Mouse (Mus musculus) neural tube, embryonic 10.5 days (tissue): ENCODE measurements around the gene Bphl.
"Not testable (repeated sequence)": the region's sequence is repeated elsewhere in the genome, so short reads cannot be mapped to it uniquely, and the experiment has no call there.

Experiments used
- DNase-seq: peaks from one replicate; pipeline ENCODE4 v3.0.0-alpha.2; 2017; ENCODE audit warnings: low spot score; ENCODE audit errors: extremely low spot score

The Bphl gene

GRCm38 (mm10) chr13:34051692-34052091 lies 14.3 kb downstream of the Bphl start:
- DNase-seq, result no peak

GRCm38 (mm10) chr13:34053673-34054282 lies 16.4 kb downstream of the Bphl start:
- DNase-seq, result no peak

DNA sequence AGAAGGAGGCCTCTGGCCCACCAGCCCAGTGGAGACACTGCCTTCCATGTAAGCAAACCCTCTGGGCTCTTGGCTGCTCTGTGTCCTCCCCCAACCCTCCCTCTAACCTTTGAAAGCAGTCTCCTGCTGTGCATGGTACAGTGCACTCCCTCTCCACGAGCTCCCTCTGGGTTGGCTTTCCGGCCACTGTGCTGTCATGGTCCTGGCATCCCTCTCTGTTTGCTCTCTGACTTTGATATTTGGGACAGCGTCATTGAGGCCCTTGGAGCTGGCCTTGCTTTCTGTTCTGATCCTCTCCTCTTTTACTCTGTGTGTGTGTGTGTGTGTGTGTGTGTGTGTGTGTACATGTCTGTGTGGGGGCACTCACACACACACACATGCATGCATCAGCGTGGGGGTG lies 17.0 kb downstream of the Bphl start:
- no peak for DNase-seq

DNA sequence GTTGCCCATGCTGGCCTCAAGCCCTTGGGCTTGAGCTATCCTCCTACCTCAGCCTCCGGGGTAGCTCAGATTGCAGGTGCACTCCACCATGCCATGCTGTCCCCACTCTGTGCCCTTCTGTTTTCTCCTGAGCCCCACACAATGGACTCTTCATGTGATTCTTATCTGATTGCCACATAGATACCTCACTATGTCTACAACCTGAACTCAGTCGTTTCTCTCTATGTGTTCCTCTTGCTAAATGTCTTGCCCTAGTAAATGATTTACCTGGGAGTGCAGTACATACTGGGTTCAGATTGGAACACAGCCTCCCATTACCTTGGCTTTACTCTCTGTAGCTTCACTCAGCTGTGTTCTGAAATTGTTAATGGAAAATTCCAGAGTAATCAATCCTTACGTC lies 17.6 kb downstream of the Bphl start:
- no peak for DNase-seq

DNA sequence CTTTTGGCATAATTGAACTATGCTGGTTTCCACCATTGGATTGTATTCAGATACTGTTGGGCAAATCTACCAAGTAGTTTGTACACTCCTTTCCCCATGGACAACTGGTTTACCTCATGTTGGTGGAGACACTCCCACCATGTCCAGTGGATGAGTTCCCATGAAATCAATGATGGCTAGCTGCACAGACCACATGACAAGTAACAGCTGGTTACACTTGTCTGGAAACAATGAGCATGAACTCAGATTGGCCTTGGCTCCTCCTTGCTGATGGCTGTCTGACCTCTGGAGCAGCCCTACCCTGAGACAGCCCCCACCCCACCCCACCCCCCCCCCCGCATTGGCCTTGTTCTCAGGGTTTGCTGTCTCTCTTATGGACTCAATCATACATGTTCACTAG lies 19.9 kb downstream of the Bphl start:
- no peak for DNase-seq

DNA sequence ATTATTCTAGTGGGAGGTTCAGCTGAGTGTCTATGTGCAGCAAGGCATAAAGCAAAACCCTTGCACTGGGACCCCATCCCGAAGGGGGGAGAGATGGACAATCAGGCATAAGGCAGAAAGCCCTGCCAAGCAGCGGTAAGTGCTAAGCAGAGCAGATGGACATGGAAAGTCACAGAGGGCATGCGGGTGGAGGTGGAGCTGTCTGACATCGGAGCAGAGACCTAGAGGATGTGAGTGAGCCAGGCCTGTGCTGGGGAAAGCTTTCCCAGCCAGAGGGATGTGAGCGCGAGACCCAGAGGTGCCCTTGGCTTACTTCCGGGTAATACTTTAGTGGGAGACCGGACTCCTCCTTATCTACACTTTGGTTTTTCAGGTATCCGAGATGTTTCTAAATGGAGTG lies 22.7 kb downstream of the Bphl start:
- no peak for DNase-seq

DNA sequence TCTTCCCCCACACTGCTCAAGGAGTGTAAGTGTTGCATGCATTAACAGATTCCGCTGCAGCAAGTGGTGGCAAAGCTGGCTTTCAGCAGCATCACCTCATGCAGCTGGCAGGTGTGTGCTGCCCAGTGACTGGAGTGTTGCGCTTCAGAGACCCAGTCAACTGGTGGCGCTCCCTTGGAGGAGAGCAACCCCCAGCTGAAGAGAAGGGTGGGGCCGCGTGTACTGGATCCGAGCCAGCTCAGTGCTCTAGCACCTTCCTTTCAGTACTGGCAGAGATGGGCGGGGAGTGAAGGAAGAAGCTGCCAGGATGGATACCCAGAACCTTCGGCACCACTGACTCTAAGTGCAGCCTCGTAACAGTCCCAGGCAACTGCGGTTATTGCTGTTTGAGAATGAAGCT lies 25.1 kb downstream of the Bphl start:
- DNase-seq, result no peak

DNA sequence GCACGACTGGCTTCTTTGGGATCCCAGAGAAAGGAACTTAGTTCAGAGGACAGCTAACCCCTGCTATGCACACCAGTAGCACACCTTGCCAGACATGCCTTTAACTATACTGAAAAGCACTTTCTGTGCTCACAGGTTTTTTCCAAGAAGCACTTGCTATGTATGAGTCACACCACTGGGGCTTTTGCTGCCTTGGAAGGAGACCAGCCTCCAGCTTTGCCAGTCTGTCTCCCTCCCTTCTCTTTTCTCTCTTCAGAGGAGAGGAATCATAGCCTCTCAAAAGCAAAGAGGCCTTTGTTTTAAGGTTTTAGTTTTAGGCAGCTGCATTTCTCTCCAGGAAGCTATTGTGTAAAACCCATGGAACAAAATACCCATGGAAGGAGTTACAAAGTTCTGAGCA lies 29.0 kb downstream of the Bphl start:
- DNase-seq, result no peak

DNA sequence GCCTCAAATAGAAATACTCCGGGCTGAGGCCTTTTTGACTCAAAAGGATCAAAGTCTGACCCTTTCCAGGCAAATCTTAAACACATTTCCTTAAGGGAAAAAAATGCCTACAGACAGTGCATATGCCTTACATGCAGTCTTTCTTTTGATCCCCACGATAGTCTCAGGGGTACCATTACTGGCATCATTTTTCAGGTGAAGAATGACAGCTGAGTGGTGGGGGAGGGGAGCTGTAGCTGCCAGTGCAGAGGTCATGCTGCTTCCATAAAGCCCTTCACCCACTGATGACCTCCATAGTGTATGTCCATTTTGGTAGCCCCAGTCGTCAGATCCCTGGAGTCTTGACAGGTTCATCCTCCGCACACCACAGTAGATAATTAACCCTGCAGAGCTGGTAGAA lies 32.9 kb downstream of the Bphl start:
- peak; percentile 49 for DNase-seq

- no peak for DNase-seq
These were observed 34.4 kb downstream of the Bphl start for GRCm38 (mm10) chr13:34071836-34072235.

GRCm38 (mm10) chr13:34072847-34073246 lies 35.5 kb downstream of the Bphl start:
- no peak for DNase-seq

- DNase-seq, result not testable (repeated sequence)
These were observed 37.0 kb downstream of the Bphl start for GRCm38 (mm10) chr13:34074441-34074840.

GRCm38 (mm10) chr13:34075893-34076292 lies 38.5 kb downstream of the Bphl start:
- DNase-seq, result not testable (repeated sequence)

DNA sequence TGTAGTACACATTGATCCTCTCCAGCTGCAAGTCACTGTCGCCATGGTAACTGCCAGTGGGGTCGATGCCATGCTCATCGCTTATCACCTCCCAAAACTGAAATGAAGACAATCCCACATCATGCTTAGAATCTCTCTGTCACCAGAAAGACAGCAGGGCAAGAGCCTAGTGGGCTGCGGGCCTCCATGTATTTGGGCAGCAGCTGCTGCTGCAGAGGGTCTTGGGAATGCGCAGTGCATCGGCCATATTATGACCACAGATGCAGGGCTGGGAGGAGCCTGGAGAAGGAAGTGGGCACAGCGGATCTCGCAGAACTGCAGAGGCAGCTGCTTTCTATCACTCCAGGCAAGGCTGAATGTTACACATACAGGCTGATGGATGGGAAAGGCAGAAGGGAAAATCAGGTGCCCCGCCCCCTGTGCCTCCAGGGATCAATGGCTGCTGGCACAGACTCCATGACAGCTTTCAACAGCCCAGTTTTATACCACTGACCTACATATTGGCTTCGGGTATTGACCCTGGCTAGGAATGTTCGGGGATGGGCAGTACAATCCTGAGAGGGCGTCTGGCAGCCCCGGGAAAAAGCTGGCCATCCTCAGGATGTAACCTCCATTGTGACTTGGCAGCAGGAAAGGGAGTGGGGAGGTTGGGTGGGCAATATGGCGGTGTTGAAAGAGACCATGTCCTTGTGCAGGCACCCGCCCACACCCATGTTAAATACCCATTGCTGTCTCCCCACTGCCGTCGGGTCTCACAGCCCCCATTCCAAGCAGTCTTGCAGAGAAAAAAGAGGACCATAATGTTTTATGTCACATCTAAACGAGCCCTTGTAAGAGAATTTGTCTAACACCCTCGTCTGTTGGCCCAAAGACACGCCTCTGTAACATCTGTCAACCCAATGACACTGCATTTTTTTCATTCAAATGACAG lies 39.4 kb downstream of the Bphl start:
- DNase-seq, result peak; percentile 48

- peak; percentile 90 for DNase-seq
These were observed 40.3 kb downstream of the Bphl start, which contains the start of gene Tubb2a for GRCm38 (mm10) chr13:34077492-34078271. Gene Tubb2a (minus strand): TSS chr13:34078007.

DNA sequence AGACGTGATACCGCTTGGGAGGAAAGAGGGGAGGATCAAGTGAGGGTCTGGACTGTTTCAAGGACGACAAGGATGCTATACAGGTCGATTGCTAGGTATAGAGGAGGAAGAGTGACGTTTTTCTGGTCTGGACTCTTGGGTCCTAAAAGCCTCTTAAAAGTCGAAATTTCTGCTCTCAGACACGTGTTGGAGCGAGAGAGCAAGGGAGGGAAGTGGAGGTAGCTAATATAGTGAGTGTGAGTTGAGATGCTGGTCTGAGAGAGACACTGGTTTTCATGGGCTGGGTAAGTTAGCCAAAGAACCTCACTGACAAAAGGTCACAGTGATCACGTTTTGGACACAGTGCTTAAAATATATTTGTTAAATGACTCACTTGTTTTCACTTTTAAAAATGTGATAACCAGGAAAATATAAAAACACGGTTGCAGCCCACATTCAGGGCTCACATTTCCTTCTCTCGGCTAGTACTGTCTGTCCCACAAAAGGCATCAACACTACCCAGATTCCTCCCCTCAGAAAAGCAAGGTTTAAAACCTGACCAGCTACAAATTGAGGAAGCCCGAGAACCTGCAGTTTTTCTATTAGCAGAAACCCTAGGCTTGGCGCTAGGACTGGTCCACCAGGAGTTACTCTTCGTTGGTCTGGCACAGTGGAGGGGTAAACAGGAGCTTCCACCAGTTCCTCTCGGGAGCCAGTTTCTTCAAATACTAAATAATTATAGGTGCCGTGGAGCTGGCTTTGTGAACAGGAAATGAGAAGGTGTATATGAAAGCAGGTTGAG lies 41.3 kb downstream of the Bphl start:
- no peak for DNase-seq

- no peak for DNase-seq
These were observed 42.4 kb downstream of the Bphl start for GRCm38 (mm10) chr13:34079801-34080200.

DNA sequence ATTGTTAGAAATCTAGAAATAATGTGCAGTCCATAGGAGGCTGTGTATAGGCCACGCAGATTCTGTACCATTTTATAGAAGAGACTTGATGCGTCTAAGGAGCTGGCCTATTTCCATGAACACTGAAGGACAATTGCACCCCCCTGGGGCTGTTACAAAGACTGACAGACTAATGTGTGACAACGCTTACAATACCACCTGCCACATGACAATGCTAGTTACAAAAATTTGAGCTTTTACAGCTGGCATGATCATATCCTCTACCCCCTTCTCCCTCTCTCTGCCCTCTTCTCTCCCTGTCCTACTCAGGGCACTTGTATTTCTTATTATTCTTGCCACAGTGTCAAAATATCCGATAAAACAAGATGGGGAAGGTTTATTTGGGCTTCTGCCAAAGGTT lies 44.5 kb downstream of the Bphl start:
- no peak for DNase-seq

DNA sequence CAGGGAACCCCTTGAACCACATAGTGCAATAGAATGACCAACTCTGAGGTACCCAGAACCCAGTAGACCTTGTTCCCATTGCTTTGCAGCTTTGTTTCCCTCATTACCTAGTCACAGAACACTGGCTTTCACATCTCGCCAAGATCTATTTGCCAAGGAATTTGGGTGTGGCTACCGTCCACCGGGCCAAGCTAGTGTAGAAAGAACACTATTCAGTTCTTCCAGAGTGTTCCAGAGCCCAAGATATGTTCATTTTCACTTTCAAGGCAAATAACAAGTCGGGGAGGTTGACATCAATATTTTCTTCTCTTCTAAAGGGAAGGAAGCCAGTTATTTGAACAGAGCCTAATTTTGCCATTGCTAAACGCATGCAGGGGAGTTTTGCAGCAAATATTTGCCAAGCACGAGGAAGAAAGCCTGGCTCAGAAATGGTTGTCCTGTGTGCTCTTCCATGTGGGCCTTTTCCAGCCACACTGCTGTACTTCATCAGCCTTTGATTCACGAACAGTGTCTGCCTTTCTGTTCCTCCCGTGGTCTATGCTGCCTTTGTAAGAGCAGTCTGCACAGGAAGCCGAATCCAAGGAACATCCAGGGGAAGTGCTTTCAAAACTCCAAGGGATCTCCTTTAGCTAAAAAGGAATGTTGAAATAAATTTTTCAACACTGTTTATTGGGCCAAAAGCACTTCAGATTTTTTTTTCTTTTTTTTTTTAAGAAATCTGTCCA lies 46.8 kb downstream of the Bphl start:
- no peak for DNase-seq

GRCm38 (mm10) chr13:34087052-34087812 lies 49.8 kb downstream of the Bphl start:
- DNase-seq, result no peak
